Mouse (Mus musculus) left cerebral cortex, adult 2 months (tissue): Measurements from ENCODE around the gene Lrrc74b. TPM values are rescaled to one million over a fixed set of nuclear protein-coding genes. Genes with fewer than 3 reads are reported as not detected.

Experiments used
- DNase-seq, 2 experiments: peaks; one replicate each; pipeline ENCODE4 v3.0.0; 2021 to 2022; ENCODE audit warnings: low spot score in 2 of 2, mixed read lengths in 1 of 2; ENCODE audit errors: extremely low spot score in 1 of 2
- H3K27ac ChIP-seq: fragments of 200-600 bp; 2 replicates; pipeline ENCODE4 v1.8.1; 2022
- H3K4me3 ChIP-seq: fragments of 200-600 bp; 2 replicates; pipeline ENCODE4 v1.8.1; 2022
- CTCF ChIP-seq: fragments of 200-600 bp; IDR thresholded peaks from 2 replicates; pipeline ENCODE4 v1.8.1; 2022; ENCODE audit warnings: antibody characterized with exemption, mild to moderate bottlenecking, moderate library complexity
- intact Hi-C: fragments of 180-260 bp; cut with DNase I; formaldehyde crosslinking; loops from one replicate; pipeline ENCODE4 v1.15.1; 2025
- total RNA-seq, 2 experiments: library from RNA; stranded (reverse); gene quantifications; 2 replicates each; pipeline ENCODE4 v1.2.3; 2021

The Lrrc74b gene
- total RNA-seq, 2 experiments from 2014 or later: 0.68 to 1.1 TPM

GRCm38 (mm10) chr16:17542632-17543031 is 18.4 kb downstream of the Lrrc74b start:
- TF ChIP-seq CTCF: no peak
- peak overlapping the region; percentile 67 for H3K27ac ChIP-seq
- intact Hi-C loops: no loop called here
- H3K4me3 ChIP-seq: no peak overlapping the region
- DNase-seq: no peak

- no peak overlapping the region for H3K27ac ChIP-seq
- no peak for DNase-seq
- H3K4me3 ChIP-seq: no peak overlapping the region
- TF ChIP-seq CTCF: peak; percentile 29
- intact Hi-C loops: no loop called here
Observed at GRCm38 (mm10) chr16:17536584-17536983, 24.5 kb downstream of the Lrrc74b start.

- intact Hi-C loops: loop anchor here (5.0 kb wide), 3 partner anchors 61 to 126 kb away; partner anchors contain the start of genes Crkl, Pi4ka and Snap29
- TF ChIP-seq CTCF: no peak
- no peak for DNase-seq
- no peak overlapping the region for H3K4me3 ChIP-seq
- H3K27ac ChIP-seq: no peak overlapping the region
Observed at GRCm38 (mm10) chr16:17532676-17533329, 28.2 kb downstream of the Lrrc74b start.

GRCm38 (mm10) chr16:17532271-17532670 is 28.8 kb downstream of the Lrrc74b start:
- no peak for DNase-seq
- intact Hi-C loops: loop anchor here (5.0 kb wide), 3 partner anchors 60 to 125 kb away; partner anchors contain the start of genes Crkl, Pi4ka and Snap29

GRCm38 (mm10) chr16:17530640-17531288 is 30.3 kb downstream of the Lrrc74b start, which contains the start of gene Thap7:
TSS of gene Thap7 (minus strand) at chr16:17531136.
- Histone ChIP-seq H3K27ac (peak within 1 kb of the TSS; percentile 95), H3K4me3 (peak within 1 kb of the TSS; percentile 61)
- intact Hi-C loops: loop anchor here (5.0 kb wide), 3 partner anchors 58 to 123 kb away; partner anchors contain the start of genes Crkl, Pi4ka and Snap29
- no peak for TF ChIP-seq CTCF
- peak; percentile 93 to 95 for DNase-seq

More at GRCm38 (mm10) chr16:17532271-17532670, 28.8 kb downstream of the Lrrc74b start:
- no peak overlapping the region for H3K27ac ChIP-seq
- H3K4me3 ChIP-seq: no peak overlapping the region
- peak; percentile 25 for TF ChIP-seq CTCF

- no peak for DNase-seq
- intact Hi-C loops: loop anchor here (5.0 kb wide), 3 partner anchors 58 to 123 kb away; partner anchors contain the start of genes Crkl, Pi4ka and Snap29
- Histone ChIP-seq H3K27ac (peak overlapping the region; percentile 95), H3K4me3 (peak overlapping the region; percentile 61)
- TF ChIP-seq CTCF: no peak
Observed at GRCm38 (mm10) chr16:17529981-17530586, 31.0 kb downstream of the Lrrc74b start.

- no peak for DNase-seq
- Histone ChIP-seq H3K27ac (no peak overlapping the region), H3K4me3 (no peak overlapping the region)
- TF ChIP-seq CTCF: no peak
- intact Hi-C loops: no loop called here
Observed at GRCm38 (mm10) chr16:17528276-17528675, 32.8 kb downstream of the Lrrc74b start.

- no peak overlapping the region for H3K4me3 ChIP-seq
- DNase-seq: no peak
- H3K27ac ChIP-seq: no peak overlapping the region
- no peak for TF ChIP-seq CTCF
- intact Hi-C loops: no loop called here
Observed at GRCm38 (mm10) chr16:17527606-17528005, 33.4 kb downstream of the Lrrc74b start.

- intact Hi-C loops: no loop called here
- Histone ChIP-seq H3K27ac (no peak overlapping the region), H3K4me3 (no peak overlapping the region)
- no peak for DNase-seq
- TF ChIP-seq CTCF: no peak
Observed at GRCm38 (mm10) chr16:17526223-17526622, 34.8 kb downstream of the Lrrc74b start.

GRCm38 (mm10) chr16:17525524-17525923 is 35.5 kb downstream of the Lrrc74b start:
- no peak for DNase-seq
- intact Hi-C loops: no loop called here
- Histone ChIP-seq H3K4me3 (no peak overlapping the region), H3K27ac (no peak overlapping the region)
- no peak for TF ChIP-seq CTCF

- intact Hi-C loops: no loop called here
- TF ChIP-seq CTCF: no peak
- DNase-seq: no peak
- Histone ChIP-seq H3K27ac (no peak overlapping the region), H3K4me3 (no peak overlapping the region)
Observed at GRCm38 (mm10) chr16:17524156-17524555, 36.9 kb downstream of the Lrrc74b start.

- intact Hi-C loops: no loop called here
Observed at GRCm38 (mm10) chr16:17518910-17519309, 42.1 kb downstream of the Lrrc74b start.

More at GRCm38 (mm10) chr16:17518910-17519309, 42.1 kb downstream of the Lrrc74b start:
- no peak for TF ChIP-seq CTCF
- no peak for DNase-seq
- H3K27ac ChIP-seq: no peak overlapping the region
- H3K4me3 ChIP-seq: no peak overlapping the region
